Mouse (Mus musculus): Measurements from ENCODE around the gene Efcab11. TPM values are rescaled to one million over a fixed set of nuclear protein-coding genes. Genes with fewer than 3 reads are reported as not detected.

The Efcab11 gene
- polyA plus RNA-seq, 2 experiments from 2014 or later = 2.5 to 2.8 TPM

DNA sequence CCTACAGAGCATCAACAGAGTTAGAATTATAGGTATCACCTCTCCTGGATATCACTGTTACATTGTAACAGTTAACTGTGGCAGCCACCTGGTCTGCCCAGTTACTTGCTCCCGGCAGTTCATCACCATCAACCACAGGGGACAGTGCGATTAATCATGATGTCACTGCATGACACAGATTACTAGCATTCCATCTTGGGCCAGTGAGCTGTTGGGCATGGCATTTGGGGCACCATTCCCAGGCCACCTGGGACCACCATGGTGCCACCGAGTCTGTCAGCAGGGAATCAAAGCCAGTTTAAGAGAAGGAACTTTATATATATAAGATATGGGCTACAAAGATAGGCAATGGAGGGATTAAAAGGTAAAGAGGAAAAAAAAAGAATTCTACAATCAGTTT, 134.8 kb downstream of the Efcab11 start:
- ATAC-seq = no peak

DNA sequence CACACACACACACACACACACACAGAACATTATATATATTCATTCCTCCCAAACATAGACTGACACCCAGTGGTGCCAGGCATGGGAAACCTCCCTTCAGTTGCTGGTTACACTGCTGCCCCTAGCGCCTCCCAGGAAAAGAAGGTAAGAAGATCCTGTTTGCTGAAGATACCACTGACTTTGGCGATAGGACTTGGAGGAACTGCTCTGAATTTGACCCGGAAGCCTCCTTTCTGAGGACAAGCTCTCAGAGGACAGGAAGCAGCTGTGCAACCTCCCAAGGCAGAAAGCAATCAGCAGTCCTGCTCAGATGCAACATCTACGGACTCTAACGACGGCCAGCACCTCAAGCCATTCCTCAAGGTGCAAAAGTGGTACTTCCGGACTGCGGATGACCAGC, 142.6 kb downstream of the Efcab11 start:
- peak; percentile 52 for ATAC-seq

DNA sequence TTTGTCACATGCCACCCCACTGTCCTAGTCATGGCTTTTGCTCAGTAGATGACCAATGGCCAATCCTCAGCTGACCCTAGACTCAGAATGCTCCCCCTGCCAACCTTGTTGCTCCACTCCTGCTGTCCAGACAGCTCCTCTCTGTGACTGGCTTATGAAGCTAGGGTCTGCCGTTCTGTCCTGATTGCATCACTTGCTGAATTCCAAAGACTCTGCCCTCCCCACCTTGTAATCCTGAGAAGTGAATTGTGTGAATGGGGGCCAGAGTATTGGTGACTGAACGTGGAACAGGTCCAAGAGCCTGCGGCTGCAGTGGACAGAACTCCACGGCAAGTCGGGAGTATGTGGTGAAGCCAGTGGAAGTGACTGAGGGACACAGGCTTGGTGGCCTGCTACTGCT, 145.0 kb downstream of the Efcab11 start:
- no peak for ATAC-seq

DNA sequence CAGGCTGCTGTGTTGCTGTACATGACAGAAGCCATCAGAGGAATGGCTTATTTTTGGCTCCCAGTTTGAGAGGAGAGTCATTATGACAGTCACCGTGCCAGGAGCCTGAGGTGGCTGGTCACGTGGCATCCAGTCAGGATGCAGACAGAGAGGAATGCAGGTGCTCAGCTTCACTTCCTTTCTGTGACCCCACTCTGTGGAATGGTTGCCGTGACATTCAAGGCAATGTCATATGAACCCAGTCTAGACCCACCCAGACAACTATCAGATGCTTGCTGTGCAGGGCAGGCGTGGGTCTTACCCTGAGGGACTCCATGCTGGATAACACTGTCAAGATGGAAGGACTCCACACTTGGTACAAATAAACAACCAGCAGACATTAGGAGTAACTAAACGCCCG, 146.0 kb downstream of the Efcab11 start:
- ATAC-seq = no peak

DNA sequence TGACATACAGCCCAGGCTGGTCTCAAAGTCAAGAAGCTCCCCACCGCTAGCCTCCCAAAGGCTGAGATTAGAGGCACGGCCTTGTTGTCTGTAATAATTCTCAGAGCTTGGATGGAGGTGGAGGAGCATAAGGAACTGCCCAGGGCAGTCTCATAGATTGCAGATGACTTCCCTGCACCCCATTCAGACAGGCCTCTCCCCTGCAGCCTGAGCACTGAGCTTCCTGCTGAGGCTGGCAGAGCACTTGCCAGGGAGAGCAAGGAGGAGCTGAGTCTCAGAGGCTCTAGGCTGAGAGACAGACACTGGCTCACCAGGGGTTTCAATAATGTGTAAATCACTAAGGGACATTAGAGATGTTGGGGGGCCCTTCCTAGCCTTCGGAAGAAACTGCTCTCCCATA, 147.3 kb downstream of the Efcab11 start:
- ATAC-seq = no peak

DNA sequence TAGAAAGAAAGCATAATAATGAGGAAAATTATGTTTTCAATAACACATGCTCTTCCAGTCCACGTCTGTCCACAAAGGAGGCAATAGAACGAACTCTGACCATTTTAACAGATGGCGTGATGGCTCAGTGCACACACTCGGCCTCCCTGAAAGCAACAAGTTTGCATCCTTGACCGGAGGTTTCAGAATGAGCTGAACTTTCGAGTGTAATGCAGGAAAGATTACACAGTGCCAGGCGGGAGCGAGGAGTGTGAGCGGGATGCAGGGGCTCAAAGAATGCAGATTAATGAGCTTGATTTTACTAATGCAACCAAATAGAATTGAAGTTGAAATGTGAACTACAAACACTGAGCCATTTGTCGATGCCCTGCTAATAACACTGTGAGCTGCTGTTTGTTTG, 149.1 kb downstream of the Efcab11 start:
- no peak for ATAC-seq

DNA sequence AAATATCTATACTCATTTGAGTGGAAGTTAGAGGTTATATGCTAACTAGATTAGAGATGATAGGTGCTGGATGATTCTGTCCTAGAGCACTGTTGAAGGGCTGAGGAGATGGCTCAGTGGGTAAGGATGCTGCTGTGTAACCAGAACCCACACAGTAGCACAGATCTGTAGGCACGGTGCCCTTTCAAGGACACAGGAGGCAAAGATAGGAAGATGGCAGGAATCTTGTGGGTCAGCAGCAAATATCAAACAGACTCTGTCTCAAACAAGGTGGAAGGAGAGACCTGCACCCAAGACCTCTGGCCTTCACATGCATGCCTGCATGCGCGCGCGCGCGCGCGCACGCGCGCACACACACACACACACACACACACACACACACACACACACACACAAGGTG, 160.0 kb downstream of the Efcab11 start:
- ATAC-seq = no peak

DNA sequence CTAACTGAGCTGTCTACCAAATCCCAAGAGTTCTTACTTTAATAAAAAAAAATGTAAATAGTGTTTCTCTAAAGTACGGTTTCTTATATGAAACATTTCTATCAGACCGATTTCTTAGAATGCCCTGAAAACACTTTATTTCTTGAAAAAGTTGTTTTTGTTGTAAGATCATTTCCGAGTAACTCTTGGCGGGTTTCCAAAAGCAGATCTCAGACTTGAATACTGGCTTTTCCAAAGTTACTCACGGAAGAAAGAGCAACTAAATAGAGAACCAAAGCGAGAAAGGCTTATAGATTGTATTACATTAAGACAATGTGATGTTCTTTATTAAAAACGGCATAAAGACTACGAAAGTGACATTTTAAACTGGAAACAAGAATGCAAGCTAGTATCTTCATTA, 160.4 kb downstream of the Efcab11 start:
- ATAC-seq = no peak

DNA sequence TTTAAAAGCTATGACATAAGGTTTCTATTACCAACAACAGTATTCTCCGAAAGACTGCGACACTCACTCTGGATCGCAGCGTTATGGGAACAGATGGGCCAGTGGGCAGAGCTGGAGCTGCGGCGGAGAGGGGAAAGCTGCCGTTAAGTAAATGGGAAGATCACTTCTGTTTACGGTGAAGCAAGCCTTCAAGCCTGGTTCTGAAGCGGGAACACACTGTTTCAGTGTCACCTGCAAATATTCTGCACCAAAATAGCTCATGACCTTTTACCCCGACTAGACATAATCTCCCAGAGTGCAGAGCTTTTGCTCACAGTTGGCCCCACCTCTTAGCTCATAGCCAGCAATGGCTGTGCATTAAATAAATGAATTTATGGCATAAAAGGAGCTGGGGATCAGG, 162.9 kb downstream of the Efcab11 start:
- ATAC-seq = no peak

DNA sequence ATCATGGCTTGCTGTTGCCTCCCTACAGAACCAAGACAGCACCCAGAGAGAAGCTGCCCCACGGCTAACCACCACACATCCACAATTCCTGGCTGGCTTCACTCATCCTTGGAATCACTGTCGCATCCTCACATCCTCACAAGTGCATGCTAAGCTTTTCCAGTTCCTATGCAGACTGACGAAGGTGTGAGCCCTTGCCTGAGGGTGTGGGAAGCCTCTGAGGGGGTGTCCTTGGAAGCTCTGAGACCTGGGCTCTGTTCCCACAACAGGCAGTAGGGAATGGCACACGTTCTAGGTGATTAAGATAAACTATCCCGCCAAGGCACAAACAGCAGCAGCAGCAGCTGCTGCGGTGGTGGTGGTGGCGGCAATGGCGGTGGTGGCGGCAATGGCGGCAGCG, 164.5 kb downstream of the Efcab11 start:
- ATAC-seq = no peak

DNA sequence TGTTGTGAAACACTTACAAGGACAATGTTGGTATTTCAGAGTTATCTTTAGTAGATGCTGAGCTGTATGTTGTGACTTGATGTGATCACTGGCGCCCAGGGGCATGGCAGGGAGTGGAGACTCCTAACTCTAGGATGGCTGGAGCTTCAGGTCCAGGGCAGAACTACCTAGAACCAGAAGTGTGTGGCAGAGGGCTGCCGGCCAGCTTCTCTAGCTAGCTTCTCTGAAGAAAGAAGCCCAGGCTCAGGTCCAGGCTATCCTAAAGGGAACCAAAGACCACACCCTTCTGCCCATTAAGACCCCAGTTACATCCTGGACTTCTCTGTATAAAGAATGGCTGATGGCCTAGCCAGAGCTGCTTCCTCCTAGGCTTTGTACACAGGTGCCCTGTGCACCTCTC, 166.1 kb downstream of the Efcab11 start:
- ATAC-seq = no peak

DNA sequence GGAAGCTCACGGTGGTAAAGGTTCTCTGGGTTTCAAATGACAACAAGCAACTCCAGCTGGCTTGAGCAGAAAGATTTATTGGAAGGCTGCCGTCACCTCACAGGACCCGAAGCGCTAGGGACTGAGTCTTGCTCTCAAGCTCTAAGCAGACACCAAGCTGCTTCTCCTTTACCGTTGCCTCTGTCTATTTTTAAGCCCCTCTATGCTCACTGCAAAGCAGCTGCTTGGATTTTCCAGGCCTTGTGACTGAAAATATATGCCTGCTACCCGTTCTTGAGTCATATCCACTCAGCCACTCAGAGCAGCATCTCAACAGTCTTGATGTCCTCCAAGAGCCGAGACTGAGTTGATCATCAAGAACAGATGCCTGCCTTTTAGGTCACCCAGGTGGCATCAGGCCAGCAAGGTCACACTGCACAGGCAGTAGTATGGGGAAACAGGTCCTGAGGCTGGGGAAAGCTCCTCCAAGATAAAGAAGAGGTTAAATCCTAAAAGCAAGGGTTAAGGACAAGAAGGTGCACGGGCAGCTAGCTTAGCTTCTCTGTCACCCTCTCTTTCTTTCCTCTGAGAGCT, 168.1 kb downstream of the Efcab11 start:
- no peak for ATAC-seq

DNA sequence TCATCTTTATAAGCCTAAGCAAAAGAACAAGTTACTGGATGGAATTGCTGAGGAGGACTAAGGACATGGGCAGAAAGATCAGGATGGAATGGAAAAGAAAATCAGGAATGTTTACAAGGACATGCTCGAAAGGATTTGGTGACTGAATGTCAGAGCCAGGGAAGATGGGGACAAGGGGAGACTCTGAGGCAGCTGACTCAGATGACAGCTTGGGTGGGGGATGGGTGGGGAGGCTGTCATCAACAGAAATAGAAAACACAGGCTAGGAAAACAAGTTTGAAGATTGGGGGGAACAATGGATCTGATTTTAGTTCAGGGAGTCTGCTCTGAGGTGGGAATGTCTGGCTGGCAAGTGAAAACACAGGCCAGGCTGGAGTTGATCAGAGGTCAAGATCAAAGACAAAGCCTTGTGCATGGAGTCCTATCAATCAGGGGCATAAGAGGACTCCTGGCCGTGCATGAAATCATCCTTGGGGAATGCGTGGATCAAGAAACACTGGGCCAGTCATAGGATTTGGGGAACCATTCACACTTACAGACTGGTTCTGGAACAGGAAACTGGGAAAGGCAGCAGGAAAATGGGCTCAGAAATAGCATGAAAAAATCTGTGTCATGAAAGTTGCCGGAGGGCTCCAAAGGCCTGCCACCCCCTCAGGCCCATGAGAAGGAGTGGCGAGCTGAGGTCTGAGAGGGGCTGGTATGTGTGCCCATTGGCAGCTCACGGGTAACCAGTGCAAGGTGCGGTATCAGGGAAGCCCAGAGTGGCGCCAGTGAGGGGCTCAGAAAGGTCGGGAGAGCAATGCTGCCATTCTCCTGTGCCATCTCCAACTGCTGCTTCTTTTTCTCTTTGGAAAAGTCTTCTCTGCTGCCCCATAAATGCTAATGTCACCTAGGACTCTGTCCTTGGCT, 168.9 kb downstream of the Efcab11 start:
- no peak for ATAC-seq

DNA sequence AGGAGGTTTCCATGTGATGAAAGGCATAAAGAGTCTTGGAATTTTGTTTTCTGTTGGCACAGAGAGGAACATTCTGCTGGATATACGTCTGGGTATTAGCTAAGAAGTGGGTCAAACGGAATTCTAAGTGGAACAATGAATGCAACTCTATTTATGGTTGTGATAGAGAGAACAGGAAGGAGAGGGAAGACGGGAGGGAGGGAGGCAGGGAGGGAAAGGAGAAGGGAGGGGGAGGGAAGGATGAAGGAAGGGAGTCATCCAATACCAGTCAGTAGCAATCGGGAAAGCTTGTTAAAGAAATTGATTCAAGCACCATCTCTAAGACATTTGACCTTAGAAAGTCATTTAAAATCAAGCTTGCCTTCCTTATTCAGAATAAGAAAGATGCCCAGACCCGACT, 172.0 kb downstream of the Efcab11 start:
- ATAC-seq = no peak

DNA sequence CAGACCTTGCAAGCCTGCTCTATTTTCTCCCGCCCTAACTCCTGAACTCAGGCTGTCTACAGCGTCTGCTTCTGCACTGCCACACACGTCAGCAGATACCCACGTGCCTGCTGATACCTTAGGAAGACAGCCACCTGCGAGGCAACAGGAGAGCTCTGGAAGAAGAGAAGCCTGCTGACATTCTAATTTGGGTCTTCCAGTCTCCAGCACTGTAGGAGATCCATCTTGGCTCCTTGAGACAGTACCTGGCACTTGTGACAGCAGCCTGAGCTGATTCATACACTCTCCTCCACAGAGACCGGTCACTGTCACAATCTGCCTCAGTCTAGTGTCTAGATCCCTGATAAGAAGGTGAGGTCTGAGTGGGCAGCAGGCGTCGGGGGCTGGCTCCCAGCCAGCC, 182.0 kb downstream of the Efcab11 start:
- no peak for ATAC-seq

DNA sequence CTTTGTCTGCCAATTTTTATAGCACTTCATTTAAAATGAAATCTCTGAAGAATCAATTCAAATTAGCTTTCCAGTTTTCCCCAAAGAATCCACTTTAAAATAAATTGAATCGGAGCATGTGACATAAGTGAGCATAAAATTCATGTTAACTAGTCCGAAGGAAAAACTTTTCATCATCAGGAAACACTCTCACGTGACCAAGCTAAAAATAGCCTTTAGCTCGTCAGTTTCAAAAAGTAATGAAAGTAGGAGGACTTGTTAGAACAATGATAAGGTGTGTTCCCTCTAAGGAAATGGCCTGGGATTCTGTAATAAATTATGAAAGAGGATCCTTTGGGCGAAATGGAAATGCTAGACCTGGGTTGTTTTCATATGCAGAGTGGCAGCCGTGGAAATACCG, 183.9 kb downstream of the Efcab11 start:
- ATAC-seq = no peak

DNA sequence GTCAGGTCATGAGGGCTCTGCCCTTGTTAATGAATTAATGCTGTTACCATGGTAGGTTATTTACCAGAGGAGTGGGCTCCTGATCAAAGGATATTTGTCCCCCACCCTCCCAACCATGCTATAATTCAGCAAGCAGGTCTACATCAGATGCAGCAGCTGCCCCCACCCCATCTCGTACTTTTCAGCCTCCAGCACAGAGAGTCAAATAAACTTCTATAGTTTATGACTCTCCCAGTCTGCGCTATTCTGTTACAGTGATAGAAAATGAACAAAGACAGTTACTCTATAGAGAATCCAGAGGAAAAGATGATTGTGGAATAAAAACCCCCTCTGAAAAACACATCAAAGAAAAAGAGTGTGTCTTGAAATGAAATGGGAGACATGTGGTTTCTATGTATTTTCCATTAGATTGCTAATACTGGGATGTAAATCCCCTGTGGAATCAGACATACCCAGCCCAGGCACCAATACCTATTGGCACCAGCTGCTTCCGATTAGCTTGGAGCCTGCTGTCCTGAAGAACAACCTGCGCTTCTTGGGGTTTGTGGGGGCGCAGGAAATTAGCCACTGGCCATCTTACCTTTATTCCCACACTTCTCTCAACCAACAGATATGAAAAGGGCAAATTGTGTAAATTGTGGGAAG, 184.7 kb downstream of the Efcab11 start:
- no peak for ATAC-seq

DNA sequence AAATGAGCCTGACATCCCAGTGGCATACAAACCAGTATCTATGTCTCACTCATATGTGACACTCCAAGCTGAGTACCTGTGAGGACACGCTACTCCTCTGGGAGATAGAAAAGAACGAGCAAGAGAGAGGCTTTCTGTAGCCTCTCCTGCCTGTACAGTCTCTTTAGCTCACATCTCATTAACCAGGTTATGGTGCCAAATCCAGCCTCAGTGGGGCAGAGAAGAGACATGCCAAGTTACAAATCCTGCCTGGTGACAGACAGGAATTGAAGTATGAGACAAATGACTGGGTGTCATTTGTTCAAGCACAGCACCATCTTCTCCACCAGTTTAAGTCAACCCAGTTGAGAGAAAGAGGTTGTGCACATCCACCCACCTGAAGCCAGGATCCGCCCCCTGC, 190.2 kb downstream of the Efcab11 start:
- no peak for ATAC-seq

DNA sequence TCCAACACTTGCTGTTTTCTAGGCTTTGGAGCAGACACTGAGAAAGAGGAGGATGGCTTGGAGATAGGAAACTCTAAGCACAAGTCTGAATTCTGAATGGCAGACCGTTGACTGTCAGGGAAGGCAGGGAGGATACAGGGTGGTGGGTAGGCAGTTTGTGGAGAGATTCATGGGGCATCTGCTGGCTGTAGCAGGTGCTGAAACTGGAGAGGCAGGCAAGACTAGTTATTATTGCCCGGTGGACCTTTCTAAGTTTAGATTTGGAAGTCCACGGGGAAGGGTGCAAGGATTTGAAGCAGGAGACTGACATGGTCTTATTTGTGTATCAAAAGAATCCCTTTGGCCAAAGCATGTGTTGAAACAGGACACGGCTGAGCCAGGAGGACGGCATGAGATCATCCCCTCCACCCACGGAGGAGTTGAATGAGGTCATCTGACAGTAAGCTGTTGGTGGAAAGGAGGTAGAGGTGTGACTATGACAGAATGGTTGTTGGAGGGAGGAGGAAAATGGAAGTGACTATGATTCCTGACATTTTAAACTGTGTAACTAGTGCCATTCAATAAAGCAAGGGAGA, 197.7 kb downstream of the Efcab11 start:
- no peak for ATAC-seq

DNA sequence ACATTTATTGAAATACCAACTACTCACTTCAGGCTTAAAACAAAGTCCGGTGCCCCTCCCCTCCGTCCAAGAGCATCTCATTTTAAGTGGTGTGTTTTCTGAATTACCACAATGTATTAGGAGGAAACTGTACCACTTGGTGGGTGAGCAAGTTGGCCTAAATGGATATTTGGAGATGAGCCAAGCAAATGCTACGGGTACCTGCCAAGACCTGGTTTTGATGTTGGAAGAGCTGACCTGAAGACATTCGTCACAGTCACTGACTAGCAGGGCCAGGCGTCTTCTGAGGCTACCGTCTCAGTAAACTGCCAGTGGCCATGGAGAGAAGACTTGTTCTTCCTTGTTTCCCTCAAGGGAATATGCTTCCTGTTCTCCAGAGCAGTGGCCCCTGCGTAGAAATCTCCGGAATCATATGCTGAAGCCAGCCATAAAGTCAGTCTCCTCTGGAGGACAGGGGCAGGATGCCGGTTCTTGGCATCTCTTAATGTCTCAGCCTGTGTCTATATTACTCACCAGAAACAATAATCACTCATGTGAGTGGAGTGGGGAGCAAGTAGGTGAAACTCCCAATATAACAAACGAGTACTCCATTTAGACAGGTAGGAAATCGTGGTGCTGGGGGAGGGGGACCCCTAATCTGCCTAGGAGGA, 198.7 kb downstream of the Efcab11 start:
- no peak for ATAC-seq

DNA sequence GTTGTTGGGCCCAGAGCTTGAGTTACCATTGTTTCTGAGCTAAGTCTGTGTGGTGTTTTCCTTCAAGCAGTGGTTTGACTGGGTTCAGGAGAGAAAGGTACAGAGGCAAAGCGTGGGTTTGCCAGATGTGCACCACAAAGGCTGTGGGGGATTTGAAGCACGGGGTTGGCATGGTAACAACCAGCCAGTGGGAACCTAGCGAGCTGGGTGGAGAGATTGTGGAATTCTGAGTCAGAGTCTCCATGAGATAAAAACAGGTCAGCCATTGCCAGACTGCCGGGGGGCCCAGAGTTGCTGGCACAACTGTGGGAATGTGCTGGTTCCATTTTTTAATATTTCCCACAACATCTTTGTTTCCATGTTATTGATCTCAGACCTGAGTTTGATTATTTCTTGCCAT, 202.6 kb downstream of the Efcab11 start:
- no peak for ATAC-seq

DNA sequence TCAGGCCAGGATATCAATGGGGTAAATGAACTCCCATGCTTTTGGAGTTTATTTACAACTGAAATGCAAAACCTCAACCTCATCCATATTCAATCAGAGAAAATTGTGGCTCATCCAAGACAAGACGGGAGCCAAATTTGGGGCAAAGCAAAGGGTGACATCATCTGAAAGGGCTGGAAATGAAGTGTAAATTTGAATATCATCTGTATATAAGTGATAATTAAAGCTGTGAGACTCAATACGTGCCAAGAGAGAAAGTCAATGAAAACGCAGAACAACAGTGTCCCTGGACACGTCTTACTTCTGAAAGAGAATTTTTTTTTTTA, 212.4 kb downstream of the Efcab11 start:
- ATAC-seq = no peak

DNA sequence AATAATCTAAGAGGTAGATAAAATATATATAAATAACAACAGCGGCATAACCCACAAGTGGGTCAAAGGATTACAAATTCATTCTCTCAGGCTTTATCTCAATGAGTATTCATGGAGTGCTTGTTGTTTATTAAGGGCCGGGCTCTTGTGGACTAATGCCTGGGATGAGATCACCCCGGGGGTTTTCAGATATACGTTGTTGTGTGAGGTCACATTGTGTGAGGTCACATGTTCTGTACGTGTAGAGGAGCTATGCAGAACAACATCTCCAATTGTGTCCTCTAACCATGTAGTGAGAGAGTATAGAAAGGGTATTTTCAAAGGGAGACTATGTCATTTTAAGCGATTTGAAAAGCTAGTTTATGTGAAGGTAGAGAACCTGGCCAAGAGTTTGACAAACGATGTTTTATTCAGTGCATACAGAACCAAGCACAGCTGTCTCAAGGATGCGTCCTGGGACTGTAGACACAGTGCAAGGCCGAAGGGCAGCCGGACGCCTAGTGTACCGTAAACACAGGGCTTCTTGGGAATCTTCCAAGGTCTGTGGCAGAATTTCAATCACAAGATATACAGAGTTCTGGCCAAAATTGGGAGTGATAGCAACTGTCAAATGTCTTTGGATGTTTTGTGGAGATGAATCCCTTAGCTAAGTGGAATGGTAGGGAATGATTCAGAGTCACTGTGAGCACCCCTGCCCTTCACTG, 212.9 kb downstream of the Efcab11 start:
- no peak for ATAC-seq

Data from activated CD4-positive, CD25-positive, alpha-beta regulatory T cell, adult 4 months (primary cell).